Mouse (Mus musculus) brain, embryonic 14.5 days (tissue): ENCODE results near the gene Pgam5.

ENCODE experiments used
- CTCF ChIP-seq: fragments of 200-500 bp; IDR thresholded peaks from 2 replicates; pipeline ENCODE4 v1.5.1; 2012; ENCODE audit warnings: inconsistent platforms, mild to moderate bottlenecking, moderate library complexity, borderline replicate concordance; ENCODE audit not compliant: insufficient read depth, insufficient read length; ENCODE audit errors: extremely low read depth
- POLR2A ChIP-seq: fragments of 200-500 bp; IDR thresholded peaks from 2 replicates; pipeline ENCODE4 v1.6.1; 2012; ENCODE audit warnings: mild to moderate bottlenecking, inconsistent platforms, borderline replicate concordance; ENCODE audit not compliant: poor library complexity, insufficient read depth, insufficient read length, severe bottlenecking; ENCODE audit errors: extremely low read depth

DNA sequence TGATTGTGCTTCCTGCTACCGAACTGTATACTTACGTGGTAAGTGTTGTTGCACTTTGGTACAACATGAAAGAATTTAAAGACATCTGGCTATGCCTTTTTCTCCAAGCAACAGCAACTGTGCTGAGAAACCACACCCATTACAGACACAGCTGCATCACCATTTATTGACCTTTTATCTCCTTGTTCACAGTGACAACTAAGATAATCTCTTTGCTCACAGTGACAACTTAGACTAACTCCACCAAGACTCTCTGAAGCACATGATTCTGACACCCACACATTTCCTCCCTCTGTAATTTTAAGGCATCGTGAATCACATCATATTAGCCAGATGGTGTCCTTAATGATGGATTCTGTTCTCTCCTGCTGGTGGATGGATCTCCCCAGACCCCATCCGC, 4.4 kb upstream of the Pgam5 start:
- TF ChIP-seq CTCF = no peak
- no peak for TF ChIP-seq POLR2A
